Mouse (Mus musculus) embryonic fibroblast, embryonic 13.5 days (primary cell): ENCODE results near the gene Polr1a.

ENCODE experiments used
- CTCF ChIP-seq: IDR thresholded peaks from 2 replicates; pipeline ENCODE4 v1.5.1; 2011; ENCODE audit warnings: mild to moderate bottlenecking, control low read depth, low read length, moderate library complexity, borderline replicate concordance; ENCODE audit not compliant: insufficient read depth
- POLR2A ChIP-seq: IDR thresholded peaks from 2 replicates; pipeline ENCODE4 v1.6.1; 2011; ENCODE audit warnings: low read depth, mild to moderate bottlenecking, control low read depth, low read length, moderate library complexity

GRCm38 (mm10) chr6:71985984-71986383, 77.1 kb downstream of the Polr1a start:
- TF ChIP-seq POLR2A, result no peak
- TF ChIP-seq CTCF, result no peak
